Mouse (Mus musculus): ENCODE measurements around the gene Hmgn3. TPM values are rescaled to one million over a fixed set of nuclear protein-coding genes. Genes with fewer than 3 reads are reported as not detected.
"Not testable (repeated sequence)": the region's sequence is repeated elsewhere in the genome, so short reads cannot be mapped to it uniquely, and the experiment has no call there.

The Hmgn3 gene
- polyA plus RNA-seq (2015; fragmentation: Nextera tagmentation; extraction: Ambion mirVana): 2.9 and 4.5 TPM in 2 replicates

DNA sequence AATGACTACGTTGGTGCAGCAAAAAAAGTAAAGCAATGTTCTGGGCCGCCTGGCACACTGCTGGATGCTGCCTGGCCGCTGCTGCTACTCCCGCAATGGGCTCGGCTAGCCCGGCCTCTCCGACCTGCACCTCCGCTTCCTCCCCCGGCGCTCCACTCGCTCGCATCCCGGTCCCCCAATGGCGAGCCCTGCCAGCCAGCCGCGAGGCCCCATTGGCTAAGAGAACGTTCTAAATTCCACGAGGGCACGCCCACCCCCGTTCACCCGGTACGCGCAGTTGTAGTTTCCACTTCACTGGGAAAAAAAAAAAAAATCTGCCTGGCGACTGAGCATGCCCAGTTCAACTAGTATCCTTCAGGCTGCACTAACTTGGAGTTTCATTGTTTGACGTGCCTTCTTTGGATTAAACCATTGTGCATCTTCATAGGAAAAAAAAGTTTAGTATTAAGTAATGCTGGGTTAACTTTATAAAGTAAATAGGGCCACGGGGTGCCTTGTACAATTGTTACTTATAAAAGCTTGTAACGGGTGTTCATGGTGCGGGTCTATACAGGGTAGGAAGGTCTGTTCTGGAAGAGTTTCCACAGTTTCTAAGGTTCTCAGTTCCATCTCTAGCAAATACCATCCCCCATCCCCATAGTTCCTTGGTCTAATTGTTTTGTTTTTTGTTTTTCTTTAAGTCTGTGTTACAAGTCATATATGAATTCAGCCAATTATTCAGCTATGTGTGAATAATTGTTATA, at the start of gene Hmgn3:
TSS of gene Hmgn3 (minus strand) at position 240 of the 743 bp plus-strand sequence.
- Histone ChIP-seq H3K36me3 (replicated peaks) (no peaks in the 10 kb centered on the region), H3K27ac (replicated peaks) (no peak within 1 kb of the TSS), H3K9me3 (replicated peaks) (no peaks in the 10 kb centered on the region), H3K27me3 (peaks cover 16% of the 10 kb centered on the region), H3K4me3 (replicated peaks) (peak within 1 kb of the TSS; percentile 40), H3K9ac (no peak within 1 kb of the TSS; the same call in 1 of the 2 replicates), H3K4me1 (replicated peaks) (peaks cover 4% of the 10 kb centered on the region), H3K4me2 (peak within 1 kb of the TSS; percentile 68)
- WGBS (ENCODE audit: insufficient replicate concordance): 8% methylated on average over 28 of the region's 28 CpGs
- ATAC-seq (ENCODE audit: insufficient read depth): peak; percentile 42; the same call in 1 of the 2 replicates

DNA sequence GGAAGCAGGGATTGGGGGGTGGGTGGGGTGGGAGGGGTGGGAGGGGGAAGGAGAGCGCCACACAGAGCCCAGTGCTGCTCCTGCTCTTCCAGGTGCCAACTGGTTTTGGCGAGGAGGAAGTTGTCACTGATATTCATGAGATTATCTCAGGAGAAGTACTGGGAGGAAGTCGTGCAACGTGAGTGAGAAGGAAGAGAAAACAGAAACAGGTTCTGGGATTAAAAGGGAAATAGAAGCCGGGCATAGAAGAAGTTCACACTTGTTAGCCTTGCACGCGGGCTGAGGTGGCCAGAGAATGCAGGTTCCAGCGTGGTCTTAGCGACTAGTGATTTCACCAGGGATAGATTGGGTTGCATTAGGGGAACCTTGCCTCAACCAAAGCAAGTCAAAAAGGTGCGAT, 49.3 kb upstream of the Hmgn3 start:
- no peaks in the 10 kb centered on the region for H3K36me3 ChIP-seq (replicated peaks)
- 51% methylated on average over 10 of the region's 10 CpGs for WGBS (ENCODE audit: insufficient replicate concordance)
- H3K27ac ChIP-seq (replicated peaks): no peak overlapping the region
- no peak overlapping the region for H3K4me2 ChIP-seq
- H3K4me1 ChIP-seq (replicated peaks): no peaks in the 10 kb centered on the region
- no peaks in the 10 kb centered on the region for H3K9me3 ChIP-seq (replicated peaks)
- H3K4me3 ChIP-seq (replicated peaks): no peak overlapping the region
- ATAC-seq (ENCODE audit: insufficient read depth): no peak
- H3K9ac ChIP-seq: no peak overlapping the region
- no peaks in the 10 kb centered on the region for H3K27me3 ChIP-seq

- Histone ChIP-seq H3K27ac (replicated peaks) (no peak overlapping the region), H3K4me1 (replicated peaks) (no peaks in the 10 kb centered on the region), H3K4me3 (replicated peaks) (no peak overlapping the region), H3K4me2 (no peak overlapping the region), H3K9me3 (replicated peaks) (no peaks in the 10 kb centered on the region), H3K9ac (no peak overlapping the region), H3K27me3 (no peaks in the 10 kb centered on the region), H3K36me3 (replicated peaks) (no peaks in the 10 kb centered on the region)
- no peak for ATAC-seq (ENCODE audit: insufficient read depth)
- WGBS (ENCODE audit: insufficient replicate concordance): 55% methylated on average over 6 of the region's 6 CpGs
These were observed 48.5 kb upstream of the Hmgn3 start for GRCm38 (mm10) chr9:83195007-83195406.

DNA sequence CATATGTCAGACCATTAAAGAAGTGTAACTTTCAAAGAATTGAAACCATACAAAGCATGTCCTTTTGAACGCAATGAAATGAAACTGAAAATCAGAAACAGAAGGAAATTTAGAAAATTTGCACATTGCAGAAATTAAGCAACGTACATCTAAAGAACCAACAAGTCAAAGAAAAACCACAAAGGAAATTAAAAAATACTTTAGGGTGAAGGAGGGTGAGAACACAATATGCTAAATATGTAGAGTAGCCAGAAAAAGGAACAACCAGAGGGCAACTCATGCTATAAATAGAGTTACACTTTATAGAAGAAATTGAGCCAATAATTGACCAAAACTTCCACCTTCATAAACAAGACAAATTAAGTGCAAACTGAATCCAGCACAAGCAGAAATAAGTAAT, 41.3 kb upstream of the Hmgn3 start:
- WGBS (ENCODE audit: insufficient replicate concordance): 43% methylated on average over 2 of the region's 2 CpGs
- H3K4me2 ChIP-seq: no peak overlapping the region
- no peaks in the 10 kb centered on the region for H3K9me3 ChIP-seq (replicated peaks)
- no peaks in the 10 kb centered on the region for H3K36me3 ChIP-seq (replicated peaks)
- H3K27me3 ChIP-seq: no peaks in the 10 kb centered on the region
- H3K9ac ChIP-seq: no peak overlapping the region
- no peak overlapping the region for H3K4me3 ChIP-seq (replicated peaks)
- H3K4me1 ChIP-seq (replicated peaks): no peaks in the 10 kb centered on the region
- H3K27ac ChIP-seq (replicated peaks): no peak overlapping the region
- ATAC-seq (ENCODE audit: insufficient read depth): no peak

GRCm38 (mm10) chr9:83145591-83146445, 667 bp downstream of the Hmgn3 start:
- Histone ChIP-seq H3K36me3 (replicated peaks) (no peaks in the 10 kb centered on the region), H3K4me2 (peak overlapping the region; percentile 68), H3K27ac (replicated peaks) (no peak overlapping the region), H3K27me3 (peaks cover 16% of the 10 kb centered on the region), H3K4me3 (replicated peaks) (peak overlapping the region; percentile 40), H3K4me1 (replicated peaks) (peaks cover 4% of the 10 kb centered on the region), H3K9me3 (replicated peaks) (no peaks in the 10 kb centered on the region), H3K9ac (no peak overlapping the region; the same call in 1 of the 2 replicates)
- 4% methylated on average over 53 of the region's 53 CpGs for WGBS (ENCODE audit: insufficient replicate concordance)
- no peak; the same call in 1 of the 2 replicates for ATAC-seq (ENCODE audit: insufficient read depth)

DNA sequence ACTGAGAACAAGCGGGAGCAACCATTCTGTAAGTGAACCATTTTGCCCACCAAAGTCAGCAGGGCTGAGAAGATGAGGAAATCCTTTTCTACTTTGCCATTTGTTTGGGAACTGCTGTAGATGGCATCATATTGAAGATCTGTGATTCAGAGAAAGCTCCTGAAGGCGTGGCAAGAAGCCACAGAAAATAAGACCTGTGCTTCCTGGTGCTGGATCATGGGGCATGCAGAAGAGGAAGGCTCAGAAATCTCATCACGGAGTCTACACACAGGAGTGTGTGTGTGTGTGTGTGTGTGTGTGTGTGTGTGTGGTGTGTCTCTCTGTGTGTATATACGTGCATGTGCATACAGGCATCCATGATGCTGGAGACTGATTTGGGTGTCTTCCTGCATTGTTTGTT, 16.7 kb downstream of the Hmgn3 start:
- no peaks in the 10 kb centered on the region for H3K9me3 ChIP-seq (replicated peaks)
- no peaks in the 10 kb centered on the region for H3K36me3 ChIP-seq (replicated peaks)
- H3K4me1 ChIP-seq (replicated peaks): no peaks in the 10 kb centered on the region
- WGBS (ENCODE audit: insufficient replicate concordance): 64% methylated on average over 4 of the region's 4 CpGs
- H3K4me3 ChIP-seq (replicated peaks): no peak overlapping the region
- H3K9ac ChIP-seq: no peak overlapping the region
- ATAC-seq (ENCODE audit: insufficient read depth): no peak
- H3K27ac ChIP-seq (replicated peaks): no peak overlapping the region
- H3K27me3 ChIP-seq: no peaks in the 10 kb centered on the region
- no peak overlapping the region for H3K4me2 ChIP-seq

- ATAC-seq (ENCODE audit: insufficient read depth): no peak
- no peak overlapping the region for H3K4me2 ChIP-seq
- H3K27ac ChIP-seq (replicated peaks): no peak overlapping the region
- H3K36me3 ChIP-seq (replicated peaks): no peaks in the 10 kb centered on the region
- no peaks in the 10 kb centered on the region for H3K27me3 ChIP-seq
- no peaks in the 10 kb centered on the region for H3K9me3 ChIP-seq (replicated peaks)
- H3K4me3 ChIP-seq (replicated peaks): no peak overlapping the region
- 67% methylated on average over 7 of the region's 7 CpGs for WGBS (ENCODE audit: insufficient replicate concordance)
- no peaks in the 10 kb centered on the region for H3K4me1 ChIP-seq (replicated peaks)
- H3K9ac ChIP-seq: no peak overlapping the region
These were observed 18.6 kb downstream of the Hmgn3 start for GRCm38 (mm10) chr9:83127840-83128239.

DNA sequence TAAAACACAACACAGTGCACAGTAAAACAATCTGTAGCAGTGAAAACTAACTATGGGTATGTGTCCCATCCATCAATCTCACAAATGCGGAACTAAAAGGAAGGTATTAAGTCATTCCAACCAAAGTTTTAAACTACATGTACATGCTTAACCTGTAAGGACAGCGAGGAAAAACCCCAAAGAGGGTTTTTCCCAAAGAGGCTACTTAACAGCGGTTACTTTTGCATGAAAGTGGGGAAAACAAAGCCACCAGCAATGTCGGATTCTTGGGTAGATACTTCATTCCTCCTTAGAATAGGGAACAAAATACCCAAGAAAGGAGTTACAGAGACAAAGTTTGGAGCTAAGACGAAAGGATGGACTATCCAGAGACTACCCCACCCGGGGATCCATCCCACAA, 20.0 kb downstream of the Hmgn3 start:
- not testable (repeated sequence) for H3K9ac ChIP-seq; H3K4me2 ChIP-seq; H3K27ac ChIP-seq (replicated peaks); H3K4me1 ChIP-seq (replicated peaks); H3K9me3 ChIP-seq (replicated peaks); H3K27me3 ChIP-seq; H3K36me3 ChIP-seq (replicated peaks); ATAC-seq (ENCODE audit: insufficient read depth); H3K4me3 ChIP-seq (replicated peaks)
- WGBS (ENCODE audit: insufficient replicate concordance): 58% methylated on average over 6 of the region's 6 CpGs

- Histone ChIP-seq H3K27ac (replicated peaks) (no peak overlapping the region), H3K9ac (no peak overlapping the region), H3K27me3 (no peaks in the 10 kb centered on the region), H3K4me3 (replicated peaks) (no peak overlapping the region), H3K4me2 (no peak overlapping the region), H3K4me1 (replicated peaks) (no peaks in the 10 kb centered on the region), H3K9me3 (replicated peaks) (no peaks in the 10 kb centered on the region), H3K36me3 (replicated peaks) (no peaks in the 10 kb centered on the region)
- ATAC-seq (ENCODE audit: insufficient read depth): no peak
- 24% methylated on average over 2 of the region's 2 CpGs for WGBS (ENCODE audit: insufficient replicate concordance)
These were observed 27.3 kb downstream of the Hmgn3 start for GRCm38 (mm10) chr9:83119211-83119610.

- no peak for ATAC-seq (ENCODE audit: insufficient read depth)
- Histone ChIP-seq H3K4me1 (replicated peaks) (no peaks in the 10 kb centered on the region), H3K27me3 (no peaks in the 10 kb centered on the region), H3K9ac (no peak overlapping the region), H3K4me2 (no peak overlapping the region), H3K4me3 (replicated peaks) (no peak overlapping the region), H3K27ac (replicated peaks) (no peak overlapping the region), H3K36me3 (replicated peaks) (no peaks in the 10 kb centered on the region), H3K9me3 (replicated peaks) (no peaks in the 10 kb centered on the region)
- WGBS (ENCODE audit: insufficient replicate concordance): 64% methylated on average over 7 of the region's 7 CpGs
These were observed 29.0 kb downstream of the Hmgn3 start for GRCm38 (mm10) chr9:83117486-83117885.

DNA sequence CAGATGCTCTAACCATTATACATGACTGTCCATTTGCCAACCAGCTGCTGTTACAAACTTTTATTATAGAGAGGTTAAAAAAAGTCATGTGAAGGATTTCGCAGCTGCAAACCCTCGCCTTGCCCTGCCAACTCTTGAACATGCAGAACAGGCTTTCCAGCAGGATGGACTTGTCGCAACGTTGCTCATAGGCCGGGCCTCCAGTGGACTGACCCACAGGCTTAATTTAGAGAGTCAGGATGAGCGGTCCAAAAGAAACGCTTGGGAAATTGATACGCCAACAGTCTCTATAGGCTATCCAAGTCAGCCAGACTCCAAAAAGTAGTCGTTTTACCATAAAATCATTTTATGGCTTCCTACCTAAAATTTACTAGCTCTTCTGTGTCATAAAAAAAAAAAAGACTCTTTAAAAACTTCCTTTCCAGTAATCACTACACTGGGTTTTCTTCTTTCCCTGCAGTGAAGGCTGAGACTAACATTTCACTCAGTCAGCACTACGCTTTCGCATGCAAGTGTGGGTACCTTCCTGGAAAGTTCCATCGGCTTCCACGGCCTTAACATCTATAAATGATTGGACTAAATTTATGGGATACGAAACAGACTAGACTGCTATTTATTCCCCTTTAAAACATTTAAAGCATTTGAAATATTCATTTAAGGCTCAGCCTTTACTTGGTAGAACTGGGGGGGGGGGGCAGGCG, 29.6 kb downstream of the Hmgn3 start:
- Histone ChIP-seq H3K36me3 (replicated peaks) (no peaks in the 10 kb centered on the region), H3K27me3 (no peaks in the 10 kb centered on the region), H3K27ac (replicated peaks) (no peak overlapping the region), H3K9me3 (replicated peaks) (no peaks in the 10 kb centered on the region), H3K4me1 (replicated peaks) (no peaks in the 10 kb centered on the region), H3K9ac (no peak overlapping the region), H3K4me3 (replicated peaks) (no peak overlapping the region), H3K4me2 (no peak overlapping the region)
- 77% methylated on average over 15 of the region's 15 CpGs for WGBS (ENCODE audit: insufficient replicate concordance)
- ATAC-seq (ENCODE audit: insufficient read depth): no peak

Measured in liver, embryonic 15.5 days (tissue).